Mouse (Mus musculus) kidney, postnatal 14 days (tissue): ENCODE measurements around the gene Olfr750.

Experiments
- DNase-seq: peaks from one replicate; pipeline ENCODE4 v3.0.0; 2022; ENCODE audit warnings: mixed read lengths

The Olfr750 gene

DNA sequence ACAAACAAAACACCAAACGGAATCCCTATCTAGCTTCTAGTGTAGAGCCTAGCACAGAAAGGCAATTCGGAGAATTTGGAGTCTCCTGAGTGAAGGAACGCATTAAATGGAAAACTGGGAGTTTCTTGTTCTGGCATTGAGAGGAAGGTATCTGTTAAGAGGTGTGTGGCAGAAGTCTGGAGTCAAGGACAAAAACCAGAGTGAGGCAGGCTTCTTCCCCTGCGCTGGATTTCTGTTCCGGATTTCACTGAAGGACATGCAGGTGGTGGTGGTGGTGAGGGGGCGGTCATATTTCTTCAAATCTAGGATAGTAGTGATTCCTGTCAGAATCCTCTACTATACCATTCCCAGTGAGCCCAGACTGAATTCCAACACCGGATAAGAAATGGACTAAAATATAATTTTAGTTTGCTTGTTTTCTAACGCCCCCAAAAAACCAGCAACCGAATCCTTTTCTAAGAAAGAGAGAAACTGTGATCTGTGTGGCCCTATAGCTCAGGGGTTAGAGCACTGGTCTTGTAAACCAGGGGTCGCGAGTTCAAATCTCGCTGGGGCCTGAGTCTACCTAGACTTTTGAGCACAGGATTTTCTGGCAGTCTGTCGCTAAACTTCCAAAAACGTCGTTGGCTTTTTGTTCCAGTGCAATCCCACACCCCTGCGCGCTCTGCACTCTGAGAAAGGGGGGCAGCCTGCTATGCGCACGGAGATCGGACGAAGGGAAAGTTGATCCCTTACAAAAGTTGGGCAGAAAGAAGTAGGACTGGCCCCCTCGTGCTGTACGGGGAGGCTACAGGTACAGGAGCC is 14.1 kb upstream of the Olfr750 start:
- peak; percentile 89 for DNase-seq

DNA sequence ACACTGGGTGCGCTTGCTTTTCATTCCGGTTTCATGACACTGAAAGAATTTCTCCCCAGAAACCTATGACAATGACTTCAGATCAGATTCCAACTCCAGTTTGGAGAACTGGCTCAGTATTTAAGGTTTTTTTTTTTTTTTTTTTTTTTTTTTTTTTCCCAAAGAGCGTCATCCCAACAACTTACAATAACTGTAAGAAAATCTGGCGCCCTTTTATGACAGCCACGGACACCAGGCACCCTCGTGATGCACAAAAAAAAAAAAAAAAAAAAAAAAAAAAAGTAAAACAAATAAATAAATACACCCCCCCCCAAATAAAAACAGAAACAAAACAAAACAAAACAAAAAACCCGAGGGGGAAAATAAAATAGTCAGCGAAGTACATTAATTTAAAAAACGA is 13.5 kb upstream of the Olfr750 start:
- DNase-seq: no peak

DNA sequence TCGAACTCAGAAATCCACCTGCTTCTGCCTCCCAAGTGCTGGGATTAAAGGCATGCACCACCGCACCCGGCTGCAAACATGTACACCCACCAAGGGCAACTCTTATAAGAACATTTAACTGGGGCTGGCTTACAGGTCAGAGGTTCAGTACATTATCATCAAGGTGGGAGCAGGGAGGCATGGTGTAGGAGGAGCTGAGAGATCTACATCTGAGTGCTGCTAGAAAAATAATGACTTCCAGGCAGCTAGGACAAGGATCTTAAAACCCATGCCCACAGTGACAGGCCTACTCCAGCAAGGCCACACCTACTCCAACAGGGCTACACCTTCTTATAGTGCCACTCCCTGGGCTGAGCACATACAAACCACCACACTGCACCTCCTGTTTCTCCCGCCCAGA is 11.7 kb upstream of the Olfr750 start:
- DNase-seq: no peak

DNA sequence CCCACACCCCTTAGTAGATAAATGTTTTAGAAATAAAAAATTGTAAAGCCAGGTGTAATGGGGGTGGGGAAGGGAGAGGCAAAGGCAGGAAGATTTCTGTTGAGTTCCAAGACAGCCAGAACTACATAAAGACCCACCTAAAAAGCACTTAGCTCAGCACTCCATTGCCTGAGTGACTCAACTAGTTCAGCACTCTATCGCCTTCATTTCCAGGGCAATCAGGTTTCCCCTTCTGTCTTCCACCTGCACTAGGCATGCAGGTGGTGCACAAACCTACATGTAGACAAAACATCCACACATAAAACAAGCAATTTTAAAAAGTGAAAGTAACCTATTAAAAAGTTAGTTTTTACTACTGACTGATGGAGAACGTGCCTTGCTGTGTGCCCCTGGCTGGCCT is 10.9 kb upstream of the Olfr750 start:
- no peak for DNase-seq

DNA sequence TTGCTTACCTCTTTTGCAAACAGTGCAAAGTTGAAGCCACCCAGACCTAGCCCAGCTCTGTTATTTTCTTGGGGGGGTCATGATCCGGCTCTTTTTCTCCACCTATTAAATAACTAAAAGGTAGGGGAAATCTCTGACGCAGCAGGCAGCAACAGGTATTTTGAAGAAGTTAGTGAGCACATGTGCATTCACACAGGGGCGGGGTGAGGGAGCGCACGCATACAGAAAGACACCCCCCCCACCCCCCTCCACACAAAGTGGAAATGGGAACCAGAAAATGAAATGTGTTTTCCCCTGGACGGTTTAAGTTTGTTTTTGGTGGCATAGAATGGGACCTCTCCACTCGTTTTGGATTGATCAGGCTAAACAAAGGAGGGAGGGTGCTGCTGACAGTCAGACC is 9.6 kb upstream of the Olfr750 start:
- no peak for DNase-seq

GRCm38 (mm10) chr14:51082599-51083581 is 8.7 kb upstream of the Olfr750 start:
- peak; percentile 56 for DNase-seq

GRCm38 (mm10) chr14:51081035-51081434 is 6.8 kb upstream of the Olfr750 start:
- DNase-seq: no peak

DNA sequence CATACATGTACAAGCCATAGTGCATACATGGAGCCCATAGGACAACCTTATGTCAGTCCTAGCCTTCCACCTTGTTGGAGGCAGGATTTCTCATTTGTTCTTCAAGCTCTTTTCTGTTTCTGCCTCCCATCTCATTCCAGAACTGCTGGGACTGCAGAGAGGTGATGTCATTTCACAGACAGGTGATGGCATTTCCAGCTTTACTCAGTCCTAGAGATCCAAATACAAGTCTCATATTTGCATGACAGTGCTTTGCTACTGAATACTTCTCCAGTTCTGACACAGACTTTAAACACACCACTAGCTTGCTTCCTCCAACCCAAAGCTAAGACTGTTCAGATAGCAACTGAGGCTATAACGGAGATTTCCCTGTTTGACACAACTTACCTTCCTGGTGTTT is 4.9 kb upstream of the Olfr750 start:
- no peak for DNase-seq

GRCm38 (mm10) chr14:51069617-51070016 is 4.6 kb downstream of the Olfr750 start:
- DNase-seq: peak; percentile 28

DNA sequence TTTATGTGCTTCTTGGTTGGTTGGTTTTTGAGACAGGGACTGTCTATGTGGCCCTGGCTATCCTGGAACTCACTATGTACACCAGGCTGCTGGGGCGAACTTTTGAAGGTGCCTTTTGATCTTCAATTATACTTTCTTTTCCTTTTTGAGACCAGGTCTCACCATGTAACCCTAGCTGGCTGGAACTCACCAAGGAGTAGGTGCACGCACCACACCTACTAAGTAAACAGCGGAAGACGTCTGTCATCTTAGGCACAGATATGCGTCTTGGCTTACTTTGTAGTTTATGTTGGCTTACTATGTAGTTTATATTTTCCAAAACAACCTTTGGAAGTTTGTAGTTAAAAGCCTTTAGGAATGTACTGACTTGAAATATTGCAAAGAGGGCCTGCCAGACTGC is 5.3 kb downstream of the Olfr750 start:
- no peak for DNase-seq

GRCm38 (mm10) chr14:51060761-51061160 is 13.5 kb downstream of the Olfr750 start:
- no peak for DNase-seq

GRCm38 (mm10) chr14:51057401-51057831 is 16.8 kb downstream of the Olfr750 start, which contains the start of gene Rnase12:
TSS of gene Rnase12 (minus strand) at chr14:51057661.
- no peak for DNase-seq

DNA sequence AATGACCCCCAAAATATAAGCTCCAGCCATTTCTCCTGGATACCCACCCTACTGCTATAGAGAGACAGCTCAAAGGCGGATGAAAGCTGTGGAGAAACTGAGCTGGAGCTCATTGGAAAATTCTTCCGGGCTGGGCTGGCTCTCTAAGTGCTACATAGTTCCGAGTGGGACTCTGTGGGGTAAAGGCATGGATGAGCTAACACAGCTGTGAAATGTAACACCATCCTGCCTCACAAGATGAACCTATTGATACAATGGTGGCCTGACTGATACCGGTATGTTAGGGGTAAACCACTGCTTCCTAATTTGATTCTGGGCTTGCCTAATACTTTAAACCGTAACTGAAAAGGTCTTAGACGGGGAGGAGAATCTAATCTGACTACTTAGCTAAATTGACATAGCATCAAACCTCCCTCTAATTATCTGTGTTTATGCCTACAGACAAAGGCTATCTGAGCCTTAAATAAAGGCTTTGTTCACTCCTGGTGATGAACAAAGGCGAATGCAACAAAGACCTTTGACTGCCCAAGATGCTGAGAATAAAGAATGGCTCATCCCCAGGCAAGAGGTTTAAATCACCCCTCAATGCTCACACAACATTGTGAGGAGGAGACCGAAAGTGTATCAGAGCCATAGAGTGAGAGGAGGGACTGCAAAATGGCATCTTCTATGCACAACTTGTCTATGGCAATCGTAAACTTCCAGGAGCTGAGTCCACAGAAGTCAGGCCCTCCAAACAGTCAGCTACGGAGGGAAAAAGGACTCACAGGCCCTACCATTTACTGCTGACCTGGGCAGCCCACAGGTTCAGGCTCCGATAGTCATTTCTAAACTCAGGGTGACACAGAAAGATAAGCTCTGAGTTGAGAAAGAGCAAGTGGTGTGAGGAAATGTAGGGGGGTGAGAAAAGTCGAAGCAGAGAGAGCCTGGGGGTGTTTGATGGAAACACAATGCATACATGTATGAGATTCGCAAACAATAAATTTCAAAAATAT is 19.7 kb downstream of the Olfr750 start:
- DNase-seq: no peak

DNA sequence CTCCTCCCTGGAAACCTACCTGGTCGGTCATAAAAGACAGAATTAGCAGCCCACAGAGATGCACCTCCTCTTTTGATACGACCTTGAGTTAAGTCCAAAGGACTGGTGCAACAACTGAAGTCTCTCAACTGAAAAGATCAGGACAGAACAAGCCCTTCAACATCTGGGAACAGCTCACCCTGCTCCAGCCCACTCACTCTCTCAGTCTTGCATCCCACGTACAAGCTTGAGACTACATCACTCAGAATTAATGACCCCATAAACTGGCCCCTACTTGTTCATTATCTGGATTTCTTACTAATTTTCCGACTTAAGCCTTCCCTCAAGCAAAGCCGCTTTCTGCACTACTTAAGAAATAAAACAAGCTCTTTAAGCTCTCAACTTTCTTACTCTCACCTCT is 21.1 kb downstream of the Olfr750 start:
- no peak for DNase-seq

DNA sequence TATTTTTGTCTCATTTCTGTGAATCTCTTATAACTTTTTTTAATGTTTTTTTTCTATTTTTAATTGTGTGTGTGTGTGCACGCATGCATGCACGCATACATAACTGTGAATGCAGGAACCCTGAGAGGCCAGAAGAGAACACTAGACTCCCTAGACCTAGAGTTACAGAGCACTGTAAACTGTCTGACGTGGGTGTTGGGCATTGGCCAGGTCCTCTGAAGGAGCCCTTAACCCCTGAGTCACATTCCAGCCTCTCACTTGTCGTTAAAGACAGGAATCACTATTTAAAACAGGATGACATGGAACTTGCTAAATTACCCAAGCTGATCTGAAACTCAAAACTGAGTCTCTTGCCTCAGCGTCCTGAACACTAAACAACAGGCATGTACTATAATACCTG is 22.3 kb downstream of the Olfr750 start:
- no peak for DNase-seq

- no peak for DNase-seq
These were observed 24.2 kb downstream of the Olfr750 start, which contains the start of gene Rnase11 for GRCm38 (mm10) chr14:51050063-51050462. TSS of gene Rnase11 (minus strand) at chr14:51050163.

DNA sequence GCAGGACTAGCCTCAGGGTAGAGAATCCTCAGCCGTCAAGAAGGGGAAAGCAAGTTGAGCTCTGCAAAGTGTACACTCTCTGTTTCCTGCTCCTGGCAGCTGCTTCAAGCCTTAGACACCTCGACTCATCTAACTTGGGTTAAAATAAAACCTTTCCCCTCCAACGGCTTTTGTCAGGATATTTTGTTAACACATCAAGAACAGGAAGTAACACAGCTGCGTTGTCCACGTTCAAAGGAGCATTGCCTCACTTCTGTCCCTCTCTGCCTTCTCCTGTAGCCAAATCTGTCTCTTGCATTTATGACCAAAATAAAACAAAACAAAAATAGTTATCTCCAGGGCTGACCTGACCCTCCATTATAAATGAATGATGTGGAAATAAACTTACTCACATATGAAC is 26.4 kb downstream of the Olfr750 start:
- no peak for DNase-seq

DNA sequence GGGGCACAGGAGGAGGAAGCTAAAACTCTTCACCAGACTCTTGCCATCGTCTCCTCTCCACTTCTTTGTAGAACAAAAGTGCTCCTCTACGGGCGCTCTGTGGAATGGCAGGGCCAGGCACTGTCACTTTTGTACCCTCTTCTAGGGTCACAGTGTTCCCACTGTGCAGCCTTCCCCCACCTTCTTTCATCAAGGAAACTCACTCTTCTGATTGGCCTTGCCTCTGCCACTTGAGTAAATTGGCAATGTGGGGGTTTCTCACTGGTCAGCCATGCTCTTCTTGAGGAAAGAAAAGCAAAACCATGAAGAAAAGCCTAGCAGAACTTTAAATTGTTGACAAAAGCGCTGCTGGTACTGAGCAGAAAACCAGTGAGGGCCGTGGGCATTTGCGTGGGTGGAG is 32.5 kb downstream of the Olfr750 start, which contains the start of gene Rnase9:
Gene Rnase9, minus strand, starts transcription at position 101 of the 400 bp plus-strand sequence.
- no peak for DNase-seq

GRCm38 (mm10) chr14:51036214-51036613 is 38.0 kb downstream of the Olfr750 start:
- DNase-seq: no peak

GRCm38 (mm10) chr14:51035206-51035605 is 39.0 kb downstream of the Olfr750 start:
- no peak for DNase-seq

- DNase-seq: no peak
These were observed 46.7 kb downstream of the Olfr750 start for GRCm38 (mm10) chr14:51027387-51028155.
